Mouse (Mus musculus) C2C12 (cell line): ENCODE measurements around the gene Gpx1.

Experiments
- CEBPB ChIP-seq: IDR thresholded peaks from one replicate; pipeline ENCODE4 v1.6.1; 2011; ENCODE audit warnings: low read depth, mild to moderate bottlenecking, control low read depth, moderate library complexity
- CTCF ChIP-seq: IDR thresholded peaks from one replicate; pipeline ENCODE4 v1.5.1; 2011; ENCODE audit not compliant: control insufficient read depth, insufficient read depth, insufficient read length
- FOSL1 ChIP-seq: IDR thresholded peaks from one replicate; pipeline ENCODE4 v1.8.0; 2011; ENCODE audit warnings: mild to moderate bottlenecking, low read length; ENCODE audit not compliant: poor library complexity, insufficient read depth, severe bottlenecking
- MAX ChIP-seq: IDR thresholded peaks from one replicate; pipeline ENCODE4 v1.6.1; 2011; ENCODE audit warnings: mild to moderate bottlenecking, control low read depth
- MYOD1 ChIP-seq: IDR thresholded peaks from one replicate; pipeline ENCODE4 v1.6.1; 2011; ENCODE audit warnings: low read depth; ENCODE audit not compliant: control insufficient read depth, insufficient read length
- MYOG ChIP-seq: IDR thresholded peaks from one replicate; pipeline ENCODE4 v1.6.1; 2011; ENCODE audit not compliant: control insufficient read depth, insufficient read length; ENCODE audit errors: extremely low read depth
- USF1 ChIP-seq: IDR thresholded peaks from one replicate; pipeline ENCODE4 v1.6.1; 2011; ENCODE audit warnings: low read depth, mild to moderate bottlenecking, control low read depth, moderate library complexity

DNA sequence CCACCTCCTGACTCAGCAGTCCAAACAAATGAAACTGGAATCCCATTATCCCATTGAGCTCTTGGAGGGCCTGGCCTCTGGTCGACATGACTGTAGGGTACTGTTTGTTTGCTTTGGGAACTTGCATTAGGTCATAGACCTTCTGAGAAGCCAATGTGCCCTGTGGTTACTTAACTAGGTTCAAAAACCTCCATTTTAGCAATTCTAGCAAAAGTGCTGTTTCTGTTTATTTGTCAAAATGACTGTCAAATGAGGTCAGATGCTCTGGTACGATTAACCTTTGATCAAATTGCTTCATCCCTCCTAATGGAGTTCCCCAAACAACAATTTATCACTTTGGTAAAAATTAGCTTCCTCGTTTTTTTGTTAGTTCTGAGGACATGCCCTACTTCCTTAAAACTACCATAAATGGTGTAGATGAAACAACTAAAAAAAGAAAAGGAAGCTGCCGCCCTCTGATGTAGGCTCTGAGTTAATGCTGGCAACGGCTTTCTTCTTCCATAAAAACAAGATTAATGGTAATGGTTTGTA, 3.7 kb downstream of the Gpx1 start:
- TF ChIP-seq CTCF (no peak), MYOG (no peak), MYOD1 (no peak), USF1 (no peak), CEBPB (no peak), MAX (no peak), FOSL1 (no peak)
